Mouse (Mus musculus) megakaryocyte, embryonic 14.5 days (primary cell): ENCODE measurements around the gene Sult2b1. TPM values are rescaled to one million over a fixed set of nuclear protein-coding genes. Genes with fewer than 3 reads are reported as not detected.

Source experiments
- H3K27me3 ChIP-seq: replicated peaks from 2 replicates; pipeline ENCODE3; 2012; ENCODE audit warnings: inconsistent platforms
- H3K36me3 ChIP-seq: replicated peaks from 2 replicates; pipeline ENCODE3; 2012; ENCODE audit warnings: low read length, inconsistent platforms, mixed read lengths
- H3K4me1 ChIP-seq: 2 replicates; pipeline ENCODE4 v1.6.1; 2012; ENCODE audit warnings: inconsistent platforms
- H3K4me3 ChIP-seq: replicated peaks from 2 replicates; pipeline ENCODE3; 2012; ENCODE audit warnings: moderate library complexity, mild to moderate bottlenecking, inconsistent platforms
- H3K9me3 ChIP-seq: 2 replicates; pipeline ENCODE4 v1.6.1; 2012; ENCODE audit warnings: inconsistent platforms
- FLI1 ChIP-seq: IDR thresholded peaks from 2 replicates; pipeline ENCODE4 v1.6.1; 2012; ENCODE audit warnings: low read length, inconsistent platforms, mixed read lengths
- GATA1 ChIP-seq: IDR thresholded peaks from 3 replicates; pipeline ENCODE4 v1.6.1; 2012; ENCODE audit warnings: mixed read lengths, low read length, inconsistent platforms, borderline replicate concordance
- polyA plus RNA-seq: library from polyadenylated mRNA; stranded (reverse); fragments of >175 nt; gene quantifications from 2 replicates; pipeline ENCODE4 v1.2.3, GENCODE M21; 2012; ENCODE audit warnings: low replicate concordance; ENCODE audit not compliant: insufficient read depth

Gene Sult2b1
- polyA plus RNA-seq, 1 experiment: 1.00 TPM

DNA sequence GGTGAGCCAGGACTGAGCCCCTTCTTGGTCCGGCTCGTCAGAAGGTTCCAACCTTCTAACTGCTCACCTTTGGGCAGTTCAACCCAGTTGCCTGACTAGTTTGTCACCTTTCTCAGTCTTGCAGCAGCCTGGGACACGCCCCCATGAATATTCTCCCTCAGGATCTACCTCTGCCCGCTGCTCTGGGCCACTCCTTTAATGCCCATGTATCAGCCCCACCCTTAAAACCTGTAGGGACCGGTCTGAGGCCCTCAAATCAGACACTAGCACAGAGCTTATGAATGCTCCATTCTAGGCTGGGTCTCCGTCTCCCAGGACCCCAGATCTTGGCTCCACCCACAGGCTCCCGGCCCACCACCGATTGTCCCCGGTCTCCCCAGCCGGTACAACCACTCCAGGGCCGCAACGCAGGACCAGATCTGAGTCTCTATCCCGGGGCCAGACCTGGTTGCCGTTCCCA is 69.8 kb downstream of the Sult2b1 start:
- Histone ChIP-seq H3K9me3 (no peaks in the 10 kb centered on the region), H3K27me3 (no peaks in the 10 kb centered on the region), H3K36me3 (peaks cover 63% of the 10 kb centered on the region), H3K4me1 (peaks cover 74% of the 10 kb centered on the region), H3K4me3 (peak overlapping the region; percentile 99)
- TF ChIP-seq FLI1 (no peak), GATA1 (no peak)

DNA sequence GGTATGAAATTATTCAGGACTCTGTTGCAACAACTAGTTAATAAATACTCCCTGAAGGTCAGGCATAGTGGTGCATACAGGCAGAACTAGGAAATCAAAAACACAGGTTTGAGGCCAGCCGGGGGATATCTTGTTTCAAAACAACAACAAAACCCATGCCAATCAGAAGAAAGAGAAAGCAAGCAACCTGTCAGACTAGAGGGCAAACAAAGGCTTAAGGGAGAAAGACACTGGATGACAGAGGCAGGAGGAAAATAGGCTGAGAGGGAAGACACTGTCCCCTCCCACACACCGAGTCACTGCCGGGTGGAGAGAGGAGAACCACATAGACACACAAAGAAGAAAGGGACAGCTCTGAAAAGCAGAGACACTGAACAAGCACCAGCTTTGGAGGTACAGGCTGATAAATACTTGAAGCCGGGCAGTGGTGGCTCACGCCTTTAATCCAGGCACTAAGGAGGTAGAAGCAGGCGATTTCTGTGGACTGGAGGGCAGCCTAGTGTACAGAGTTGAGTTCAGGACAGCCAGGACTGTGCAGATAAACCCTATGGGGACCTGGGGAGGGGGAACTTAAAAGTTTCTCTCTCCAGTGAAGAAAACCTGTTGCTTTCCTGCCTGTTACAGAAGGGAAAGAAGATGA is 70.5 kb downstream of the Sult2b1 start:
- peaks cover 74% of the 10 kb centered on the region for H3K4me1 ChIP-seq
- TF ChIP-seq FLI1 (no peak), GATA1 (no peak)
- H3K9me3 ChIP-seq: no peaks in the 10 kb centered on the region
- H3K4me3 ChIP-seq: peak overlapping the region; percentile 99
- no peaks in the 10 kb centered on the region for H3K27me3 ChIP-seq
- H3K36me3 ChIP-seq: peaks cover 63% of the 10 kb centered on the region

DNA sequence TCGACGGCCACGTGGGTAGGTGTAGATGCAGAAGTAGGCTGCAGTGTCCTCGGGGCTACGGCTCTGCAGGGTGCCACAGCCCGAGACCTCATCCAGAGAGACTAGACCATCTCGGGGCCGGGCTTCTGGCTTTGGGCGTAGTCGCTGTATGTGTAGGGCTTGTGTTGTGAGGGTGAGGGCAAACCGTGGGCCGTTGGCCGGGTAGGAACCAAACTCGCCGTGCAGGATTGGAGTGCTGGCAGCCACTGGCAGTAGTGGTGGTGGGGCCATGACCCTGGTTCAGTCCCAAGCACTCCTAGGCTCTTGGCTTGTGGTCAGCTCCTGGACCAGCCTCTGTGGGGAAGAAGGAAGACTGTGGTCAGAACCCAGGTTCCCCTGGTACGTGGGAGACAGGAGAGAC is 71.1 kb downstream of the Sult2b1 start:
- no peaks in the 10 kb centered on the region for H3K9me3 ChIP-seq
- H3K4me1 ChIP-seq: peaks cover 77% of the 10 kb centered on the region
- peak overlapping the region; percentile 99 for H3K4me3 ChIP-seq
- TF ChIP-seq GATA1 (no peak), FLI1 (no peak)
- H3K36me3 ChIP-seq: peaks cover 65% of the 10 kb centered on the region
- no peaks in the 10 kb centered on the region for H3K27me3 ChIP-seq

DNA sequence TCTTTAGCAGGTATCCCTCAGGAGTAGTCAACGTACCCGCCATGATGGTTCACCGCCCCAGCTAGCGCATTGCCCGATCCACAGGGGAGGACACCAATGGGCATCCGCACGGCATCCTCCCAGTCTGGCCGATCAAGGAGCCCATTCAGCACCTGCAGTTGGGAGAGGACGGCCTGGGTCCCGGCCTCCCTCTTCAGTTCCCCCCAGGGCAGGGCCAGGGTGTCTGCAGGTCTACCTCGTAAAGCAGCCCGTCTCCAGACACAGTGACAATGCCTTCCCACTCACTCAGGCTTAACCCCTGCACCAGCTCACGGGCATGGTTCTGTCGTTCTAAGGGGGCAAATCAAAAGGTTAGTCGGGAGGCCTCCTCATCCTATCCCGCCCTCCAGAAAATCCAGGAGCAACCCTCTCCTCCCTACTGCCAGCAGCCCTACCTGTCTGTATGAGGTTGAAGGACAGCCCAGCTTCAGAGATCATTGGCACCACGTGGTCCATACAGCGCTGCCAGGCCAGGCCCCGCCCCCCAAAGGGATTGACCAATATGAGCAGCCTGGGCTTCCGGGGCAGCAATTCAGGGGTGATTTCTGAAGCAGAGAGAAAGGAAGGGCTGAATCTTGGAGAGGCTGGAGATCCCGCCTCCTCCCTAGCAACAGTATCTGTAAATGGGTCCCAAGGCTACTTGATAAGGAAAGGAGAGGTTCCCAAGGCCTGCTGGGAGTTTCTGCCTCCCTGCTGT is 72.3 kb downstream of the Sult2b1 start:
- Histone ChIP-seq H3K4me1 (peaks cover 90% of the 10 kb centered on the region), H3K9me3 (no peaks in the 10 kb centered on the region), H3K36me3 (peaks cover 68% of the 10 kb centered on the region)

DNA sequence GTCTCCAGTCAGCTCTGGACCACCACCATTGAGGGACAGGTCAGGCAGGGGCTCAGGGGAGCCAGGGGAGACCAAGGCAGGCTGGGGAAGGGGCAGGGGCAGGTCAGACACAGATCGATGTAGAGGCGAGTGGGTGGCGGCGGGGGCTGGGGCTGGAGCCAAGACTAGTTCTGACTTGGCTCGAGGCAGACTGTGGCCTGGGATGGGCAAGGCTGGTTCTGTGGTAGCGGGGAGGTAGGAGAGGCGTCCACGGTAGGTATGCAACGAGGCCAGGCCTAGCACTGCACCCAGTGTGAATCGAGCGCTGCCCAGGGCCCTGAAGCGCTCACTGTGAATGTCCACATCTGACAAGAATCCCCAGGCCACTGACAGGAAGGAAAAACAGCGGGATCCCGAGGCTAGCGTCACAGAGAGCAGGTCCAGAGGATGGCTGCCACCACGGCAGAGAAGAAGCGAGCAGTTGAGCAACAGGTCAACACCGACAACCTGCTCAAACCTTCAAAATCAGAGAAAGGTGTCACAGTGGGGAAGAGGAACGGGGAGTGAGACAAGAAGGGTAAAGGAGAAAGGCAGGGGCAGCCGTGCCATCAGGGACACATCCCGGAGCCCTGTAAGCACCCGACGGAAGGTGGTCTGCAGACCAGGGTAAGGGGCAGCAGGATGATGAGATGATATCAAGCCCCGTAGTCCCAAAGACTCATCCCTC is 73.0 kb downstream of the Sult2b1 start:
- peak overlapping the region; percentile 69 for H3K4me3 ChIP-seq
- H3K9me3 ChIP-seq: no peaks in the 10 kb centered on the region
- peaks cover 90% of the 10 kb centered on the region for H3K4me1 ChIP-seq
- TF ChIP-seq FLI1 (no peak), GATA1 (no peak)
- H3K36me3 ChIP-seq: peaks cover 67% of the 10 kb centered on the region
- no peaks in the 10 kb centered on the region for H3K27me3 ChIP-seq

More for the DNA sequence above, 72.3 kb downstream of the Sult2b1 start:
- peak overlapping the region; percentile 99 for H3K4me3 ChIP-seq
- TF ChIP-seq FLI1: no peak
- no peaks in the 10 kb centered on the region for H3K27me3 ChIP-seq

DNA sequence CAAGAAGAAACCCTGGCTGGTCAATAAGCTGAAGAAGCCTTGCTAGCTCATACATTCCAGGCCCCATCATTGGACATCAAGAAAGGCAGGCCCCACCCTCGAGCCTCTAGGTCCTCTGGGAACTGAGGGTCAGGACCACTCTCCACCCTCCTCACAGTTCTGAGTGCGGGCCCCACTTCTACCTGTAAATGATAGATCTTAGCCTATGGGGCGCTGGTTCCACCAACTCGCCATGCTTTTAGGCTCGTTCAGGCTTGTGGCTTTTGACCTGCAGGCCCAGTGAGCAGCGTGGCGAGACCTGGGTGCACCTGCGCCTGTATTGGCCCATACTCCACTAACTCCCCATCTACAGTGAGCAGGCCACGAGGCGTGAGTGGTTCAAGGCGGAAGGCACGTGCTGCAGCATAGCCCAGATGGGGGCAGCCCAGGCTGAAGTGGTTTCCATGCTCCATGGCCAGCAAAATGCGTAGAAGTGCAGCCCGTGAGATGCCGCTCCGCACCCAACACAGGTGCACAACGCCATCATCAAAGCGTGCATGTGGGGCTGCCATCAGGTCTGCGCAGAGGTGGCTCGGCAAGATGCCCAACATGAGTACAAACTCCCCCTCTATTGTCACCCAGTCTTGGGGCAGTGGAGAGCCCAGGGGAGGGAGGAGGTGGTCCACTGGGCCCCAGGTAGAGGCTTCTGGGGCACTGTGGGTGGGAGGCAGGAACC is 73.8 kb downstream of the Sult2b1 start:
- TF ChIP-seq GATA1 (no peak), FLI1 (no peak)
- peaks cover 65% of the 10 kb centered on the region for H3K36me3 ChIP-seq
- H3K4me3 ChIP-seq: peak overlapping the region; percentile 74
- H3K9me3 ChIP-seq: no peaks in the 10 kb centered on the region
- H3K4me1 ChIP-seq: peaks cover 87% of the 10 kb centered on the region
- no peaks in the 10 kb centered on the region for H3K27me3 ChIP-seq

DNA sequence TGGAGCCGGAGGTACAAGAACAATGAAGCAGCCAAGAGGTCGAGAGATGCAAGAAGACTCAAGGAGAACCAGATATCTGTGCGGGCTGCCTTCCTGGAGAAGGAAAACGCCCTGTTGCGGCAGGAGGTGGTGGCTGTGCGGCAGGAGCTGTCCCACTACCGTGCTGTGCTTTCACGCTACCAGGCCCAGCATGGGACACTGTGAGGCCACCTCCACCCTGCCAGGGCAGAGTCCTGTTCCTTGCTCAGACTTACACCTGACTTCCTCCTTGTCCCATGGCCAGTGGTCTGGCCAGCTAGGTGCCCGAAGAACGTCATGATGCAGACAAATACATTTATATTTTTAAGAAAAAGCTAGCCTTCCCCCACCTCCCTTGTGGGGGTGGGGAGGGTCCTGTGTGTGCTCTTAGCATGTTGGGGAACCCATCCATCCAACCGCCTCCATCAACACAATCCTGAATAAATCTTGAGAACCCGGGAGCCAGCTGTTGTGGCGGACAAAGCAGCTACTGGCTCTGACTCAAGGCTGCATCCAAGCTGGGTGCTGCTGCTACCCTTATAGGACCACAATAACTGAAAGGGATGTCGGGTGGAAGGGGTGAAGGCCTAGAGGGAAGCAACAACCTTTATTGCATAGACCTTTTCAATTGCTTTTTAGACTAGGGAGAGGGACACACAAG is 74.7 kb downstream of the Sult2b1 start:
- H3K4me1 ChIP-seq: peaks cover 91% of the 10 kb centered on the region
- H3K36me3 ChIP-seq: peaks cover 61% of the 10 kb centered on the region
- no peaks in the 10 kb centered on the region for H3K9me3 ChIP-seq
- TF ChIP-seq FLI1 (no peak), GATA1 (no peak)
- H3K27me3 ChIP-seq: no peaks in the 10 kb centered on the region
- H3K4me3 ChIP-seq: peak overlapping the region; percentile 74

DNA sequence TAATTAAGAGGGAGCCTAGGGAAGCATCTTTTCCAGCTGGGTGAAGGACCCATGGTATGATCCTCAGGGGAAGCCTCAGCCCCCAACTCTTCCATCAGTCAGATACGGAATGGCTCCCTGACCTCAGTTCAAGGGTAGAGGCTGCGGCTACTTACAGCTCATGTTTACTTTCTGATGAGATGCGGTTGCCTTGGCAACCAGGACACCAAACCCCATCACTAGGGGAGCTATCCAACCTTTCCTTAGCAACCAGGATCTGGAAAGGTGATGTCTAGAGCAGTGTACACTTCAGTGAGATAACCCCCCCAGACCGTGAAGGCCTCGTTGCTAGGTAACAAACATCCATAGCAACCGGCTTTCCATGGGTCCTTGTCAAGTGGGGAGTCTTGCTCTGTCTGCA is 75.4 kb downstream of the Sult2b1 start:
- H3K9me3 ChIP-seq: no peaks in the 10 kb centered on the region
- peak overlapping the region; percentile 94 for H3K4me3 ChIP-seq
- H3K4me1 ChIP-seq: peaks cover 92% of the 10 kb centered on the region
- no peaks in the 10 kb centered on the region for H3K27me3 ChIP-seq
- TF ChIP-seq GATA1: no peak
- no peak for TF ChIP-seq FLI1
- H3K36me3 ChIP-seq: peaks cover 59% of the 10 kb centered on the region

DNA sequence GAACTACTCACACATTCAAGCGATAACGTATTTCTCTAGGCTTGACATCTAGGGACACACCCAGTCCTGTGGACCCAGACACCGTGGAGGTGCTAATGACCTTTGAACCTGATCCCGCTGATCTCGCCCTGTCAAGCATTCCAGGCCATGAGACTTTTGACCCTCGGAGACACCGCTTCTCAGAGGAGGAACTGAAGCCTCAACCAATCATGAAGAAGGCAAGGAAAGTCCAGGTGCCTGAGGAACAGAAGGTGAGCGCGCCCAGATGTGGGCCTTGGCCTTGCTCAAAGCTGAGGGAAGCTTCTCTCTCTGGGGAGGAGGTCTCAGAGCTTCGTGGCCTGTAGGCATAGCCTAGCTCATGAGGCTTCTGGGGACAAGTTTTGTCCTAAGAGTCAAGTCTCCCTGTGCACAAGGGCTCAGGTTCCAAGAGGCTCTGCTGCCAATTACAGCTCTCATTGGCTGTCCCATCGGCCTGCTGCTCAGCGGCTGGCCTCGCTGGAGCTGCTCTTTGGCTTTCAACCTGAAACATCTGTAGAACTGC is 76.2 kb downstream of the Sult2b1 start:
- no peaks in the 10 kb centered on the region for H3K27me3 ChIP-seq
- peaks cover 52% of the 10 kb centered on the region for H3K36me3 ChIP-seq
- H3K4me1 ChIP-seq: peaks cover 92% of the 10 kb centered on the region
- TF ChIP-seq GATA1 (no peak), FLI1 (no peak)
- no peaks in the 10 kb centered on the region for H3K9me3 ChIP-seq
- H3K4me3 ChIP-seq: peak overlapping the region; percentile 94
